Mouse (Mus musculus): Measurements from ENCODE around the gene Olfr827.

The Olfr827 gene

DNA sequence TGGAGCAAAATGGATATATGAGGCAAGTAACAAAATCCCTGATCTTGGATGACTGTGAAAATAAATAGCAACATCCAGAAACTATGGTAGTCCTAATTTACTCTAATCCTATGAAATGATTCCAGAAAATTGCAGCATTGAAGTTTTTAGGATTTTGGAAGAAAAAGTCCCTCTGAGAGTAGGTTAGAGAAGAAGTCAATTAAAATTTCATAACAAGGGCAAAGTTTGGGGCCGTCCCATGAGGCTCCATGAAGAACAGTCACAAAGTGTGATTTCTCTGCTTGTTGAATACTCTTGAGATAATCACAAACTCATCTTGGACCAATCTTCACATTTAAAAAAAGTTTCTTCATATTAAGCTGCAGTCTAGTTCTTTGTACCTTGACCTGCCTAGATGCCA, at the start of gene Olfr827:
Gene Olfr827, minus strand, starts transcription at position 101 of the 400 bp plus-strand sequence.
- 87% methylated on average over 1 of the region's 1 CpGs for WGBS

GRCm38 (mm10) chr10:130263203-130263602, 49.0 kb upstream of the Olfr827 start:
- WGBS: 21% methylated on average over 4 of the region's 4 CpGs

- 70% methylated on average over 1 of the region's 1 CpGs for WGBS
Measured at GRCm38 (mm10) chr10:130259483-130259882, 45.3 kb upstream of the Olfr827 start.

DNA sequence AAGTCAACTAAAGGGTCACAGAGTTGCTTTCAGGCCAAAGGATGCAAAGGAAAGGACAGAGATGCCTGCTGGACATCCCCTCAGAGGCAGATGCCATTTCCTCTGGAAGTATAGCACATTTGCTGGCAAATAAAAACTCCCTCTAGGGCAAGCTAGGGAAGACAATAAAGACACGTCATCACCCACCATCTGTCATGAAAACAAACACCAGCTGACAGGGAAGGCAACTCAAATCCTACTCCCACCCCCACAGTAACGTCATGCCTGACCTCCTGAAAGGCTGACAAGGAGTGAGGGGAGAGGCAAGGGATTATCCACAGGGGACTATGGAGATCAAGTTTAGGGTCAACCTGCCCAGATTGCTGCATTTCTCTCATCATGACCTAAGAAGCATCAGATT, 30.1 kb upstream of the Olfr827 start:
- WGBS: 9% methylated on average over 2 of the region's 2 CpGs

GRCm38 (mm10) chr10:130238318-130239209, 24.4 kb upstream of the Olfr827 start:
- WGBS: 45% methylated on average over 2 of the region's 2 CpGs

- WGBS: 42% methylated on average over 1 of the region's 1 CpGs
Measured at GRCm38 (mm10) chr10:130234576-130234975, 20.4 kb upstream of the Olfr827 start.

DNA sequence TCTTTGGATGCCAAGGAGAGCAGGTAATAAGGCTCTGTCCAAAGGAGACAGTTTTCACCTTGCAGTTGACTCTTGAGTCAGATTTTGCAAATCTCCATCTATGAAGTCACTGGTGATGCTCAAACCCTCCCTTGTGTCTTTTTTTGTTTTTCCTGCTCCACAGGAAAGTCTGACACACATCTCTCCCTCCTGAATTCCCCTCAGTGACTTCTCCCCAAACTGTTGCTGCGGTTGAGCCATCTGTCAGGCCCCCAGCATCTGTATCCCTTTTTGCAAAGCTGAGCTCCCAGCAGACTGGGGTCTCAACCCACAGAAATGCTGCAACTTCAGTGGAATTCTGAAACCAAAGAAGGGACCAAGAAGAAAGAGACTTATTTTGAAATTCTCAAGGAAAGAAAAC, 17.9 kb upstream of the Olfr827 start:
- WGBS: 76% methylated on average over 1 of the region's 1 CpGs

DNA sequence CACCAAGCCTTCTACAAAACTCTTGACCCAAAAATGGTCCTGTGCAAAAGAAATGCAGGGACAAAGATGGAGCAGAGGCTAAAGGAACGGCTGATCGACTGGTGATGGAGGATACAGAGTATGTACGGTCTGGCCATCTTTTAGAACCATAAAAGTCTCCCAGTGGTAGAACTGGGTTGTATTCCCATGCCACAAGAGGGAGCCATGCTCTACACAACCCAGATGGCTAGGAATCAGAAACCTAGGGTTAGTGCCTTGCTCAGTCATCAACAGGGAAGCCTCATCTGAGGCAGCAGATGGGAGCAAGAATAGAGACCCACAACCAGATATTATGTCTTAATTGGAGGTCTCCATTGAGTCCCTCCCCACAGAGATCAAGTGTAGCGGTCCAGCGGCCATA, 15.4 kb upstream of the Olfr827 start:
- 91% methylated on average over 5 of the region's 5 CpGs for WGBS

DNA sequence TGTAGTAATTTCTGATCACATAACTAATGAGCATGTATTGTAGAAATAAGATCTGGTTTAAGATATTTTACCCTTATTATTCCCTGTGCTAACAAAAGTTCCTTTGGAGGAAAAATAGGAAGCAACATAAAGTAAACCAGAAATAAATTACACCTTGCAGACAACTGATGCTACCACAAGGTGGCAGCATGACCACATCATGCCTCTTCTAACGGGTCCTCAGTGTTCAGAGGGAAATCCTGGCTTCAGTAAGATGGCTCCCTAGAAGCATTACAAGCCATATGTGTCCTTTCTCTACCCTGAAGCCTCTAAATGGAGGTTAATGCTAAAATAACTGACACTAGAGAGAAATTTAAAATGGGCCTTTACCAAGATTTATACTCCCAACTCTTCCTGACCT, 14.0 kb upstream of the Olfr827 start:
- 3% methylated on average over 1 of the region's 1 CpGs for WGBS

DNA sequence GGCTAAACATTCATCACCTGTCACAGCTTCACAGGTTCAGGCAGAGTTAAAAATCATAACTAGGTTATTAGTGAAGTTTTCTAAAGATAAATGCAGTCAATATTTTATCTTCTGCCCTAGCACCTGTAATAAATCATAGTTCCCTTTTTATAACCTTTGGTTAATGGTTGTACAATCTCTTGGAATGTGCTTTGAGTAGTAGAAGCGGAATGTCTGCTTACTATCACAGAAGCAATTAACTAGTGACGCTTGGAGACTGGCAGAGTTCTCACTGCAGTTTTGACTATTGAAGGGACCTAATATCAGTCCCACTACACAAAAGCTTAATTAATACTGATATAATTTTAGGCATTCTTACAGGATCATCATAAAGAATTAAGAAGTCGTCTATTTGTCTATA, 10.8 kb upstream of the Olfr827 start:
- 79% methylated on average over 3 of the region's 3 CpGs for WGBS

- WGBS: 64% methylated on average over 1 of the region's 1 CpGs
Measured at GRCm38 (mm10) chr10:130184086-130184485, 30.1 kb downstream of the Olfr827 start, which contains the start of gene Olfr826. Olfr826 (minus strand) TSS chr10:130184186.

GRCm38 (mm10) chr10:130166666-130167065, 47.5 kb downstream of the Olfr827 start, which contains the start of gene Olfr825:
Olfr825 (minus strand) TSS chr10:130166766.

